Mouse (Mus musculus) layer of hippocampus, adult 2 months (tissue): ENCODE data around the gene Npas2. TPM values are rescaled to one million over a fixed set of nuclear protein-coding genes. Genes with fewer than 3 reads are reported as not detected.

Experiments used
- DNase-seq, 2 experiments: peaks; one replicate each; pipeline ENCODE4 v3.0.0; 2022; ENCODE audit warnings: low spot score in 2 of 2
- H3K27ac ChIP-seq: fragments of 200-600 bp; 2 replicates; pipeline ENCODE4 v1.8.1; 2022
- H3K4me3 ChIP-seq: fragments of 200-600 bp; 2 replicates; pipeline ENCODE4 v1.8.1; 2022; ENCODE audit warnings: mild to moderate bottlenecking
- CTCF ChIP-seq: fragments of 200-600 bp; conservative IDR thresholded peaks from 2 replicates; pipeline ENCODE4 v1.8.1; 2022; ENCODE audit warnings: antibody characterized with exemption, mild to moderate bottlenecking, moderate library complexity
- total RNA-seq, 2 experiments: library from RNA; stranded (reverse); gene quantifications; 2 replicates each; pipeline ENCODE4 v1.2.3; 2021

The Npas2 gene
- total RNA-seq, 2 experiments from 2014 or later = 35.7 to 36.3 TPM

- H3K4me3 ChIP-seq = no peak overlapping the region
- no peak for DNase-seq
- no peak for TF ChIP-seq CTCF
- no peak overlapping the region for H3K27ac ChIP-seq
Measured at GRCm38 (mm10) chr1:39307291-39307690, 113.8 kb downstream of the Npas2 start.

- no peak overlapping the region for H3K27ac ChIP-seq
- DNase-seq = no peak
- no peak for TF ChIP-seq CTCF
- H3K4me3 ChIP-seq = no peak overlapping the region
Measured at GRCm38 (mm10) chr1:39307971-39308370, 114.4 kb downstream of the Npas2 start.

DNA sequence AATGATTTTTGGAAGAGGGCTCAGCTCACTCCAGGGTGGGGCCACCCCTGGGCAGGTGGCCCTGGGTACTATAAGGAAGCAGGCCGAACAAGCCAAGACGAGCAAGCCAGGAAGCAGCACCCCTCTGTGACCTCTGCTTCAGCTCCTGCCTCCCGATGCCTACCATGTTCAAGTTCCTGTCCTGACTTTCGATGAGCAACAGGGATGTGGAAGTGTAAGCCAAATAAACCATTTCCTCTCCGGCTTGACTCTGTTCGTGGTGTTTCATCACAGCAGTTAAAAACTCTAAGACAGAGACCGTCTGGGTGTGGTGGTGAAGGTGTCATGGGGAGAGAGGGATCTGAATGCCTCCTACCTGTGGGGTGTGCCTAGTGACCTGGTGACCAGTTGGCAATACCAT is 116.0 kb downstream of the Npas2 start:
- TF ChIP-seq CTCF = no peak
- DNase-seq = no peak
- Histone ChIP-seq H3K4me3 (no peak overlapping the region), H3K27ac (no peak overlapping the region)

- DNase-seq = peak in 1 of 2 experiments; percentile 27
- TF ChIP-seq CTCF = 0 out of 2 replicates have a peak, but pooled peaks have one; percentile 7
- no peak overlapping the region for H3K4me3 ChIP-seq
- peak overlapping the region; percentile 51; the same call in 1 of the 2 replicates for H3K27ac ChIP-seq
Measured at GRCm38 (mm10) chr1:39312345-39312967, 118.9 kb downstream of the Npas2 start.

GRCm38 (mm10) chr1:39313352-39314245 is 120.1 kb downstream of the Npas2 start:
- H3K4me3 ChIP-seq = no peak overlapping the region
- TF ChIP-seq CTCF = no peak
- H3K27ac ChIP-seq = peak overlapping the region; percentile 52; the same call in 1 of the 2 replicates
- peak; percentile 13 to 20 for DNase-seq

DNA sequence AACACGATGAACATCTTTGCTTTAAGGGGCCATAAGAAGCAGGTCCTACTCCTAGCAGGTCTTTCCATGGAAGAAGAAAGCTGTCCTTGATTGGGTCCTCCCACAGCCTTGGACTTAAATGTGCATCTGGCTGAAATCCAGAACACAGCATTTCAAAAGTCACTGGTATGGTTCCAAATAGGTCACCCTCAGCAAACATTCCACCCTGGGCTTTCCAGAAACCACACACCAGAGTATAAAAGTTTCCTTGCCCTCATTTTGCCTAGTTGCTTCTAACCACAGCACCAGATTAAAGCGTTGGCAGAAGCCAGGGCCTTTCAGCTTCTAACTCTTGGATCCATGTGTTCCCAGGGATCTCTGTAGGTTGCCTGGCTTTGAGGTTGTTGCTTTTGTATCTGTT is 124.4 kb downstream of the Npas2 start:
- Histone ChIP-seq H3K4me3 (no peak overlapping the region), H3K27ac (peak overlapping the region; percentile 6; the same call in 1 of the 2 replicates)
- TF ChIP-seq CTCF = no peak
- DNase-seq = peak in 1 of 2 experiments; percentile 16

DNA sequence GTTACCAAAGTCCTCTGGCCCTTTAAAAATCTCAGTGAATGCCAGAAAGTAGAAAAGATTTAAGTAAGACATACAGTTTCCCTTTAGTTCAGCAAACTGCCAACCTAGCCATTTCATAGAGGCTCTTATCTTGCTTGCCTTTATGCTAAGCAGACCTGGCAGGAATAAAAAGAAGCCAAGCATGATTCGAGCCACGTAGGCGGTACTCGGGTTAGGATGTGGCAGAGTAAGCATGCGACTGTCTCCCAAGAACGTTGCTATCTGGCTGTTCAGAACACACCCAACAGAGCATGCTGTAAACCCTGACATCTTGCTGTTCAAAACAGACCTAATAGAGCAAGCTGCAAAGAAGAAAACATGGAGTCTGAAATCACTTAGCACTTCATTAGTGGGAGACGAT is 125.3 kb downstream of the Npas2 start:
- 0 out of 2 replicates have a peak overlapping the region, but pooled peaks have one; percentile 6 for H3K27ac ChIP-seq
- DNase-seq = no peak
- TF ChIP-seq CTCF = no peak
- H3K4me3 ChIP-seq = no peak overlapping the region

- no peak overlapping the region for H3K27ac ChIP-seq
- H3K4me3 ChIP-seq = no peak overlapping the region
- no peak for TF ChIP-seq CTCF
- DNase-seq = no peak
Measured at GRCm38 (mm10) chr1:39321954-39322353, 128.4 kb downstream of the Npas2 start.

DNA sequence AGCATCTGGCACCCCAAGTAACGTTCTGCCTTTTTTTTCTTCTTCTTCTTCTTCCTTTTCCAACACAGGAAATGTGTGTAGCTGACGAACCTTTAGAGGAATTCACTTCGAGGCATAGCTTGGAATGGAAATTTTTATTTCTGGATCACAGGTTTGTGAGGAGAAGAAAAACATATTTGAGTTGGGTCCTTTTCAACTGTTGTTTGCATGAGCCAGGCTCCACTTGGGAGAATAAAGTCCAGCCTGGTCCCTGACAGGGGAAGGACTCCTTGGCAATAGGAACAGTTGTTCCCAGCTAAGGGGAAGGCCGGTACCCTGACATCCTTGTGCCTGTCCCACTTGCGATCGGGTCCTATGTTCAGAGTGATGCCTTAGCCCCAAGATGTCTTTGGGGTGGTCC is 131.7 kb downstream of the Npas2 start:
- TF ChIP-seq CTCF = no peak
- Histone ChIP-seq H3K27ac (no peak overlapping the region), H3K4me3 (no peak overlapping the region)
- DNase-seq = no peak

GRCm38 (mm10) chr1:39327546-39327945 is 134.0 kb downstream of the Npas2 start:
- no peak for DNase-seq
- no peak for TF ChIP-seq CTCF
- Histone ChIP-seq H3K27ac (no peak overlapping the region), H3K4me3 (no peak overlapping the region)

GRCm38 (mm10) chr1:39330857-39331594 is 137.5 kb downstream of the Npas2 start:
- no peak for TF ChIP-seq CTCF
- Histone ChIP-seq H3K27ac (no peak overlapping the region), H3K4me3 (no peak overlapping the region)
- DNase-seq = no peak

DNA sequence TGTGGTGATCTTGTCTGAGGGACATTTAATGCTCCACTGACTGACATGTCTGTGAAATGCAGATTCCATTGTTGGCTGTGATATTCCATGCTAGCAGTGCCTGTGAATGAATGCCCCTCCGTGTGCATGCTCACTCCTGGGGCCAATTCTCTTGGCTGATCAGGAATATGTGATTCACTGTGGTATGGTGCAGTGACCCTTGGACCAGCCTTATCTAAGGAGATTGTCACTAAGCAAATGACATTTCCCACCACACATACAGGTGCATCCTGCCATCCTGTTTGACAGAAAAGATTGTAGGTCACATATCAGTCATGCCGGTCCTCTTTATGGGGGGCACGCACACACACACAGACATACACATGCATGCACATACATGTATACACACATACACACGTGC is 138.9 kb downstream of the Npas2 start:
- TF ChIP-seq CTCF = no peak
- H3K4me3 ChIP-seq = no peak overlapping the region
- DNase-seq = no peak

DNA sequence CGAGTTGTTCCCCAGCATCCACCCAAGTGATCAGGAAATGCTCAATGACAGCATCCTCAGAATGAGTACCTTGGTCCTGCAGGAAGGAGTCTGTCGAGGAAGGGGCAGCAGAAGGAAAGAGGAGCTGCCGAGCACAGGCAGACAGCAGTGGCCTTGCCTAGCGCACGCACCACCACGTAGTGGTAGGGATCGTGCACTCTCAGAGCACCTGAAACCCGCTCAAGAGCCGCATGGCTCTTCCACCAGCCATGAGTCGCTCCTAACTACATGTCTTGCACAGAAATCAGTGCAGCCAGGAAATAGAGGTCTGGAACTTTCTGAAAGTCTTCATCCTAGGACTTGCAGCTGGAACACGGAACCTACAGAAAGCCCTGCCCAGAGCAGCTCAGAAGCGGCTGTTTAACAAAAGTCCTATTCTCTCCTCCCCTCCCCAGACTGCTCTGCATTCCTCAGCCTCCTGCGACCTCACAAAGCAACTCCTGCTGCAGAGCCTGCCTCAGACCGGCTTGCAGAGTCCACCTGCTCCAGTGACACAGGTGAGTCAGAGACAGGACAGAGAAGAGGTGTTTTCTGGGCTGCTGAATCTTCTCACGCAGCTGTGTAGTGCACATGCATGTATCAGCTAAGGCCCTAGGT is 142.1 kb downstream of the Npas2 start:
- DNase-seq = no peak
- TF ChIP-seq CTCF = no peak
- no peak overlapping the region for H3K27ac ChIP-seq
- no peak overlapping the region for H3K4me3 ChIP-seq

More for the DNA sequence above, 138.9 kb downstream of the Npas2 start:
- H3K27ac ChIP-seq = no peak overlapping the region
